Comparison of ENCODE assay signal across 8 mouse cellular contexts in genomic region chr1:125434485-125435001, GRCm38 (mm10). TPM values are rescaled to one million over a fixed set of nuclear protein-coding genes. Genes with fewer than 3 reads are reported as not detected.
DNase-seq lines count a peak whose midpoint lies in the region; ATAC-seq and TF ChIP-seq lines count a peak whose summit lies in the region.

No protein-coding gene starts in this region.

- no peaks in the 10 kb centered on the region for H3K27me3 ChIP-seq in Patski

- intact Hi-C loops in left cerebral cortex, postnatal 25 days (cut with DNase I), result loop anchor here (1.0 kb wide), 1 partner anchor 126 kb away; the partner anchor contains the start of gene Slc35f5

- peak; percentile 18 for ATAC-seq in Patski
- peak; percentile 63 for ATAC-seq in inflammation-experienced regulatory T-cells, adult 6 months
- peak; percentile 17; the same call in 1 of the 2 replicates for ATAC-seq in megakaryocyte-erythroid progenitor cell, adult 5-6 weeks (replicated peaks; ENCODE audit: low FRiP score, low TSS enrichment, poor library complexity, severe bottlenecking)

- POLR2A ChIA-PET in Patski (lab: Charles Lee), result interaction anchor here (0.7 to 2.1 kb wide), 3 partner anchors 12 to 126 kb away, joined by 4 to 11 read pairs (median 5); partner anchors contain the start of gene Slc35f5

- no peak for TF ChIP-seq CTCF in Patski (IDR thresholded peaks at IDR 0.05)

- DNase-seq in Patski (ENCODE audit: low read depth, low spot score), result no peak
- peak; percentile 56 to 60 for DNase-seq in cerebellum, postnatal 10 days
- DNase-seq in gastrocnemius, postnatal 10 days, result peak; percentile 32
- peak; percentile 56 to 67 for DNase-seq in left cerebral cortex, postnatal 25 days (ENCODE audit: low spot score in 2 of 2)
- DNase-seq in right cerebral cortex, postnatal 4 days, result peak; percentile 34
- peak; percentile 58 for DNase-seq in yolk sac, embryonic 10.5 days (ENCODE audit: low spot score)

- in situ Hi-C loops in Patski (cut with MboI; ENCODE audit: low pct_unique_long_range_greater_than_20kb), result loop anchor here (5.0 kb wide), 2 partner anchors 73 to 128 kb away; partner anchors contain the start of gene Slc35f5

- CTCF ChIA-PET in Patski (lab: Charles Lee), result no interaction called here

RNA-seq across cellular contexts. Expression of gene Actr3, which starts 1.0 kb away (rescaled TPM):
- polyA plus RNA-seq in Patski (2021), result 357 TPM
- 10 to 100 TPM; 83.7 to 94.4 TPM for total RNA-seq in gastrocnemius, postnatal 10 days (2021)
- 100 to 1,000 TPM; 463 to 831 (median 493) TPM for polyA plus RNA-seq in inflammation-experienced regulatory T-cells, adult 6 months (2017; shearing (Covaris generic))
- total RNA-seq in left cerebral cortex, postnatal 25 days (2021), result 100 to 1,000 TPM; 219 to 236 TPM
- 137 and 149 TPM in 2 replicates for total RNA-seq in megakaryocyte-erythroid progenitor cell, adult 5-6 weeks (2014; fragmentation: Nextera tagmentation)
- 314 and 445 TPM in 2 replicates for total RNA-seq in megakaryocyte-erythroid progenitor cell, adult 5-6 weeks (2017)
